Mouse (Mus musculus) frontal cortex, postnatal 10 days (tissue): Measurements from ENCODE around the gene Sema4f.

ENCODE experiments used
- DNase-seq, 2 experiments: peaks; one replicate each; pipeline ENCODE4 v3.0.0; 2022; ENCODE audit warnings: low spot score in 2 of 2, mixed read lengths in 1 of 2

Sema4f gene

DNA sequence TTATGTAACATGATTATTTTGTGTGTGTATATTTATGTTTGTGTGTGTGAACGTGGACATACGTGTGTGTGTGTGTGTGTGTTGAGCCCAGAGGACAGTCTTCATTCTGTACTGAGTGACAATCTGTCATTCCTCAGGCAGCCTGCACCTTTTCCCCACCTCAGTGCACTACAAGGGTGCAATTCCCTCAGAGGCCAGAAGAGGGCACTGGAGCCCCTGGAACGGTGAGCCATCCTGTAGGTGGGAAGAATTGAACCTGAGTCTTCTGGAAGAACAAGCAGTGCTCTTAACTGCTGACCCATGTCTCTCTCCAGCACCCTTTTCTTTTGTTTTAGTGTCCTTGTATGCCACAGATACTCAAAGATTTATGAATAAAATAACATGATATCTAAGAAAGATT lies 23.7 kb downstream of the Sema4f start:
- DNase-seq, result peak in 1 of 2 experiments; percentile 35

DNA sequence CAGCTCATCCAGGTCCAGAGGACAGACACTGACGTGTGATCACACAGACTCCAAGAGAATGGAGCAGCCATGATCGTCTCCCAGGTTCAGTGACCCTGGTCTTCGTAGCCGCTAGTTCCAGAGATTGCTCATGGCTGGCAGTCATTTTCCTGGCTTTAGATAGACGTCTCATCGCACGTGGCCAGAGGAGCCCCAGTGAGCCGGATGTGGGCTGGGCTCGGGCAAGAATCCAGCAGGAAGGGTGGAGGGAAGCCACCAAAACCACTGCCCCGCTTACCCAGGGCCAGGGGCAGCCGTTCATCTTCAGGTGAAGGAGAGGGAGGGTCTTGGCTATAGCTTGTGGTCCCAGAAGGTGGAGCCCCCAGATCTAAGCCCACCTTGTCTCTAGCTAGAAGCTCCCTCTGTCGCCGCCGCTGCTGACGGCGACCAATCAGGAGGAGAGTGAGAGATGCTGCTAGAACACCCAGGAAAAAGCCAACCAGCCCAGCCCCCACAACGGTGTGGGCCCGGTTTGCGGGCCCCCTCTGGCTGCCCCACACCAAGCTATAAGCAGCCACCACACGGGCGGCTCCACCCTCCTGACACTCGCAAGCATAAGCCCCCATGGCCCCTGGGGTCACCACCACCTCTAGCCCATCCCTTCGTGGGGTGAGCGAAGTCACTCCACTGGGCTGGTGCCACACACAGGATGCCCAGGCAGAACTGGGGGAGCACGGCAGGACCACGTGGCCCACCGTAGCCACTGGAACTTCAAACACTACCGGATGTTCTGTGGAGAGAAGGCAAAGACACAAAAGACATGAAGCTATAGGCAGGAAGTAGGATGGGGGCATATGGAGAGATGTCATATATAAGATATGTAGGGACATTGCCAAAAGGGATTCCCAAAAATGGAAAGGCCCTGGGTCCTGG lies 26.0 kb downstream of the Sema4f start:
- no peak for DNase-seq

DNA sequence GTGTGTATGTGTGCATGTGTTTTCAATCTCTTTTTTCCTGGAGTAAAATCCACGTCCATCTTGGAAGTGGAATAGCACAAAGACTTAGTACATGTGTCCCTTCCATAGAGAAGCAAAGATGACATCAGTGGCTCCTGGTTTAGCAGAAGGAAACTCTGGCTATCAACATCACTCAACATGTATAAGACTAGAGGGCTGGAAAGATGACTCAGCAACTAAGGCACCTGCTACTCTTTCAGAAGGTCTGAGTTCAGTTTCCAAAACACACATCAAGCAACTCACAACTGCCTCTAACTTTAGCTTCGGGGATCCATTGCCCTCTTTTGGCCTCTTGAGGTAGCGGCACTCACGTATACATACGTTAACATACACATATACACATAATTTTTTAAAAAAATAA lies 28.3 kb downstream of the Sema4f start:
- DNase-seq, result no peak

DNA sequence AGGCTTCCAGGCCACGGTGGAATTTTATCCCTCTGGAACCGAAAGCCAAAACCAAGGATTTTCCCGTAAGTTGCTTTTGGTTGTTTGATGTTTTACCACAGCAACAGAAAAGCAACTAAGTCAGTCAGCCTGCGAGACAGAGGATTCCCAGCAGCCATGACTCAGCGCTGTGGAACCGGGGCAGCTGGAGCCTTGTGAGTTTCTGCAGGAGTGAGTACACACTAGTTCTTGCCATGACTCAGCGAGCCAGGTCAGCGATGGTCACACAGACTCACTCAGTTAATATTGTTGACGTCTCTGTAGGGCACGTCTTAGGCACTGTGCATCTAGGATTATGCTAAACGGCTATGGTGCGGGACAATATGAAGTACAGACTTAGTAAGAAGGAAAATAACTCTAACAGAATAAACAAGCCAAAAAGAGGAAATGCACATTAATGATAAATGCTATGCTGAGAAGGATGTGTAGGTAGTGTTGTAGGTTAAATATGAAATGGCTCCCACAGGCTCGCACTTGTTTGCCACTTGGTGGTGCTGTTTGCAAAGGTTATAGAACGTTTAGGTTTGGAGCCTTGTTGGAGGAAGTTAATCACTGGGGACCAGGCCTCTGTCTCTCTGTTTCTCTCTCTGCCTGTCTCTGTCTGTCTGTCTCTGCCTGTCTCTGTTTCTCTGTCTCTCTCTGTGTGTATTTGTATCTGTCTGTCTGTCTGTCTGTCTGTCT lies 30.3 kb downstream of the Sema4f start:
- DNase-seq, result peak in 1 of 2 experiments; percentile 14

DNA sequence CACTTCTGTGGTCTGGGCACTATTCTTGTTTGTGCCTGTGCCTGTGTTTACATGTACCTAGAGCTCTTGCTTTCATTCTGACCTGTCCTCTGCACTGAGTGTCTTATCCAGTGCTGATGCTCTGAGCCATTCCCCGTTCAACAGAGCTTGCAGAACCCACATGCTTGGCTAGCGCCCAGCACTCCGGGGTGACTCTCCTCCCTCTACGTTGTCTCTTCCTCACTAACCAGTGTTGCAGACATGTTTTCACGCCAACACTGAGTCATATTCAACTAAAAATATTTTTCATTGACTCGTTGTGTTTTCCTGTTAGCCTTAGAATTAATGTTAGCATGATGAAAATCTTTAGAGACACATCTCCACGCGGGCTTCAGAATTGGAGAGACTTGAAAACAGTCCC lies 31.5 kb downstream of the Sema4f start:
- DNase-seq, result no peak

DNA sequence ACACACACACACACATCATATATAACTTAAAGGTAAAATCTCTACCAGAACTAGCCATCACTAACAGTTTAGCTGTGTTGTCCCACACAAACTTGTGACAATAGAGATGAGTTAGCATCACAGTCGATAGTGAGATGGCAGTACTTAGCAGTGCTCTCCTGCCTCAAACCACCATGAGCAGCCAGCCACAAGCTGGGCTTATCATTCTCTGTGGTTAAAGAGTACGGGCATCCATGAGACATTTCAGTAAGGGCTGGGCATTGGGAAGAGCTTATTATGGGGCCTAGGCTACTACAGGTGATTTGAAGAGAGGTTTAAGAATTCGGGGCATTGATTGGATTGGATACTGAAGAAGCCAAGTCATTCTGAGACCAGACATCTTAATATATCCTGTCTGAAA lies 32.6 kb downstream of the Sema4f start:
- no peak for DNase-seq

DNA sequence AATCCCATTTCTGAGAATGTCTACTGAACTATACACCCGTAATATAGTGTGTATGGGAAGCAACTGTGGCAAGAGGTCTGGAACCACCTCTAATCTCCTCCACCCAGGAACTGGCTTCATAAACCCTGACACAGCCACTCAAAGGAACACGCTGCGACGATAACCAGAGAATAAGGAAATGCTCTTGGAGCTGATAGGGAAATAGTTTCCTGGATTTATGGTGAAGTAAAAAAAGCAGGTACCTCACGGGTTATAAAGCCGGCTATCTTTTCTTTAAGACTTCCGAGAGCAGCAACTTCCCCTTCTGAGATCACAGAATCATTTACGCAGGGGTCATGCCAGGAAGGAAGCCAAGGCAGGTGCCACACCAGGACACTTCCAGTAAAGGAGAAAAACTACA lies 37.0 kb downstream of the Sema4f start:
- DNase-seq, result no peak

DNA sequence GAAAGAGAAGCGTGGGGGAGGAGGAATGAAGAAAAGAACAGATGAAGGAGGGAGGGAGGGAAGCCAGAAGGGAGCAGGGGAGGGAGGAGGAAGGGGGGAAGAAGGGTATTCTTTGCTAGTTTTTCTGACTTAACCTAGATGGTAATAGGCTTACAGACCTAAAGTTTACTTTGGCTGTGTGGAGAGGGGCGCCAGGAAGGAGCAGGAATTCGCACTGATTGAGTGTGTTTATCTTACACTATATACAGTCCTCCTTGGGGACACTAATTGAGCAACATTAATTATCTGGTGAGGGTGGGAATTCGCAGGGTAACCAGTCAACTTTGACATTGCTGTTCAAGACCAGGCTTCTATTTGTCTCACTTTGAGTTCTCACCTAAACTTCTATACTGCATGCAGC lies 40.8 kb downstream of the Sema4f start:
- no peak for DNase-seq

DNA sequence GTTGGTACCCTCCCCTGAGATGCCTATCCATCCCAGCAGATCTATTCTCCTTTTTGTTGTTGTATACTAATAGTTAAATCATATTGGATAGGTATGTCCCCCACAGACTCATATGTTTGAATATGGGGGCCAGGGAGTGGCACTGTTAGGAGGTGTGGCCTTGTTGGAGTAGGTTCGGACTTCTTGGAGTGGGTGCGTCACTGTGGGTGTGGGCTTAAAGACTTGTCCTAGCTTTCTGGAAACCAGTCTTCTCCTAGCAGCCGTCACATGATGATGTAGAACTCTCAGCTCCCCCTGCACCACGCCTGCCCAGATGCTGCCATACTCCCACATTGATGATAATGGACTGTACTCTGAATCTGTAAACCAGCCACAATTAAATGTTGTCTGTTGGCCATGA lies 41.3 kb downstream of the Sema4f start:
- no peak for DNase-seq

DNA sequence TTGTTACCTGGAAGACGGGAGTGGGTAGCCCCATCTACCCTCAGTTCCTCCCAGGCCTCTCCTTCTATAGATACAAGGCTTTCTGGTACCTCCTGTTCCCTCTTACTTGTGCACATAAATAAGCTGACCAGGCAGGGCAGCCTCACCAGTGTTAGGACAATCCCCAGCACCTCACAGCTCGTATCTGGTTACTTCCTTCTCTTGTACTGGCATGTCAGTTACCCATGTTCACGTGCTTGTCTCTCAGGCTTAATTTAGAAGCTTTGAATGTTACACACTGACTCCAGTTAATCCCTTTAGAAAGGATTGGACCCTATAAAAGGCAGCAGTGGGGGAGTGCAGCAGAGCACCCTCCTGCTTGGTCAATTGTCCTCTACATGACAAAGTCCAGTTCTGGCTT lies 42.3 kb downstream of the Sema4f start:
- DNase-seq, result no peak

DNA sequence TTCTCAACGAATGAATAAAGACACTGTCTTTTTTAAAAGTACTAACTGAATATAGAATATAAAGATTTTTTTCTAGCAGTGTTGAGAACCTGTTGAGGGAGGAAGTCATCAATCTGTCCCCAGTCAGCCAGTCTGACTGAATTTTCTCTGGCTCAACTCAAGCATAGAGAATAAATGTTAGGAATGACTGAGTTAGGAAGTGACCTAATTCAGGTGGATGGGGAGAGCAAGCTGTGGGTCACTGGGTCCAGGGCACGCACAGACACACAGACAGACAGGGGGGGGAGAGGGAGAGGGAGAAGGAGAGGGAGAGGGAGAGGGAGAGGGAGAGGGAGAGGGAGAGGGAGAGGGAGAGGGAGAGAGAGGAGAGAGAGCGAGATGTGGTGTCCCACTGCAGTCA lies 46.2 kb downstream of the Sema4f start:
- DNase-seq, result no peak

DNA sequence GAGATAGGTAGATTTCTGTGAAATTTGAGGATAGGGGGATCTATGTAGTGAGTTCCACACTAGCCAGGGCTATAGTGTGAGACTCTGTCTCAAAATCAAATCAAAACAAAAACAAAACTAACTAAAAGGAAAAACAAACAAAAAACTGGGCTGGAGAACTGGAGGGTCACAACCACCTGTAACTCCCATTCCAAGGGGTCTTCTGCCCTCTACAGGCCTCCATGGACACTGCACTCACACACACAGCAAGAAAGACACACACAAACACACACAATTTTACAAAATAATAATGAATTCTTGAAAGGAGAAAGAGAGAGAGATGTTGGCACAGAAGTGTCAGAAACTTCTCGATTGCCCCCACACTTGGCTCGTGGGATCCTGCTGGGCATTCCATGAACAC lies 47.0 kb downstream of the Sema4f start:
- no peak for DNase-seq

DNA sequence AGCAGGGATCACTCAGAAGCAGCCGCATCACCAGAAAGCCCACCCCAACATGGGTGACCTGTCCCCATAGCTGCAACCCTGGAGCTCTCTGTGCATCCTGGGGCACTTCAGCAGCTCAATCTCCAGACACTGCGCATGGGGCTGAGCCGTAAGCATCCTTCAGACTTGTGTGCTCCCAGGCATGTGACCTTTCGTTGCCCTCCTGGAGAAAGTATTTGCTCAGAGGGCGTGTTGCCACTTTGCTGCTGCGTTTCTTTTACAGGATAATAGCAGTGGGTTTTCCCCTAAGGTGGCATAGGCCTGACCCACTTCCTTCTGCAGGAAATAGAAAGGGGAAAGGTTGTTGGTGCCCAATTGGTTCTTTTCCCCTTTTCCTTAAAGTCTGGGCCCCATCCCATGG lies 48.1 kb downstream of the Sema4f start:
- DNase-seq, result no peak

DNA sequence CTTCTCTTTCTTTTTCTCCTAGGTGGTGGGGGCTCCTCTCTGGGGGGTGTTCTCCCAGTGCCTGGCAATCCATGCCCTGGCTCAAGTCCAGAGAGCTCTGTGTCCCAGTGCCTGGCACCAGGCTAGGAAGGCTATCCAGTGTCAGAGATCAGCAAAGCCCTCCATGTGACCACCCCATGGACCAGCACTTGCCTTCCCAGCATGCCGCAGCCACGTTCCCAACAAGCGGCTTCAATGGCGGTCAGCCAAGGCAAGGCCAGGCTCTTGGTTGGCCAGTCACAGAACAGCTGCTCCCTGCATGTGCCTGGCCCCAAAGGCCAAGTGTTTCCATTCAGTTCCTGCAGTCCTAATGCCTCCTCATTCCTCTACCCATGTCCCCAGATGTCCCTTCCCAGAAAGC lies 53.2 kb downstream of the Sema4f start:
- DNase-seq, result no peak

DNA sequence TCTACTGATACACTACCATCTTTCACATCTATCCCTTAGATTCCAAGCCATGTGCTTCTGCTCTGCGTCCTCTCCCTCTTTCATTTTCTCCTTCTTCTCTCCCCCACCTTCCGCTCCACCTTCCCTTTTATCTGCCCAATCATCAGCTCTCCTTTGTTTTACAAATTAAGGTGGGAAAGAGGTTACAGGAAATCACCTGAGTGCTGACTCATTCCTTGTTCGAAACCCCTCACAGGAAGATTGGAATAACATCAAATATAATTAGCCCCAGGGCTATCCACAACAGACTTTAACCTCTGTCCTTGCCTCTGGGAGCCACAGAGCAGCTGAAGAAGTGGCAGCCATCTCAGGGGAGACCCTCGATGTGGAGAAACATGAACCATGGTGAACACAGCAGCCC lies 53.7 kb downstream of the Sema4f start:
- no peak for DNase-seq

DNA sequence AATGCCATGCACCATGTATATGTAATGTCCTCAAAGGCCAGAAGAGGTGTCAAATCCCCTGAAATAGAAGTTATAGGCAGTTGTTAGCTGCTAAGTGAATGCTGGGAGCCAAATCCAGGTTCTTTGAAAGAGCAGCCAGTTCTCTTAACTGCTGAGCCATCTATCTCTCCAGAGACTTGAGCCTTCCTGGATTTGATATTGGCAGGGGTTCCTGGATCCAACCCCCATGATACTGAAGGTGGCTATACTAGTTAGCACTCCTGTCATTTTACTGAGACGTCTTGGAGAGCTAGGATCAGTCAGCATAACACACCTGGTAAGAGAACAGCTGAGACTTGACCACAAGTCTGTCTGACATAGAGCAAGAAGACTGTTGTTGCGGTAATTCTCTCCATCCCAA lies 54.1 kb downstream of the Sema4f start:
- no peak for DNase-seq

DNA sequence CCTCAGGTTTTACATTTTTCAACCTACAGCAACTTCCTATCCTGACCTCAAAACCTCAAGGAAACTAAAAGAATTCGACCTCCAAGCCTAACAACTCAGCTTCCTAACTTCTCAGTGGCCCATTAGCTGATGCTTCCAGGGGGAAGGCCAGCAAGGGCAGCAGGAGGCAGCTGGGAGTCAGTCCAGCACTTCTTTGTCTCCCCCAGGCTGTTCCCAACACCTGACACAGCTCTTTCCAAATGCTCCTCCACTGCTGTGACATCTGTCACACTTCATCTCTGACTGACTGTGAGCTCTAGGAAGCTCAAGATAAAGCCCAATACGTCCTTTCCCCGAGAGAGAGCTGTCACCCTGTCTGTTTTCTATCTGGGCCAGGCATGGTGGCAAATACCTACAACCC lies 55.0 kb downstream of the Sema4f start:
- DNase-seq, result no peak

DNA sequence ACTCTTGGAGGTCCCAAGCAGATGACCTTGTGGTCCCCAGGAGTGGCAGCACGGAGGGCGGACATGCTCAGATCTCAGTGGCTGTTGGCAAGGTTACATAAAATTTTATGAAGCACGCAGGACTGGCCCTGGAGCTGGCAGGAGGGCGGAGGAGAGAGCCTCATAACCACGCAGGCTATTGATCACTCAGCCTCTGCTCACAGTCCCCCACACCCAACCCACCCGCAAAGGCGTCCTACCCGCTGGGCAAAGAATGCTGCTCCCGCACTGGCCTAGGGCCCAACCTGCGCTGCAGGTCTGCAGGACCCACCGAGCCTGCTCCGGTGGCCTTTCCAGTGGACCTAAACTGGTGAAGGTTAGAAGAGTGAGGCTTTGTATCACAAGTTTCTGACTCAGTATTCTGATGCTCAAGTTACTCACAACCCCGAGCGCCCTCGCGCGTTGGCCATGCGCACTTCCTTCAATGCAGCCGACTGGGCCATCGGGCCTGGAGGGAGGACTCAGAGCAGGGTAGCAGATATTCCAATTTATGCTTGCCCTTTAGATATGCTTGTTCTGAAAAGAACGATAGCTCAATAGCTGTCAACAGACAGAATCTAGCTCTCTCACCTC lies 58.0 kb downstream of the Sema4f start:
- peak in 1 of 2 experiments; percentile 37 for DNase-seq

DNA sequence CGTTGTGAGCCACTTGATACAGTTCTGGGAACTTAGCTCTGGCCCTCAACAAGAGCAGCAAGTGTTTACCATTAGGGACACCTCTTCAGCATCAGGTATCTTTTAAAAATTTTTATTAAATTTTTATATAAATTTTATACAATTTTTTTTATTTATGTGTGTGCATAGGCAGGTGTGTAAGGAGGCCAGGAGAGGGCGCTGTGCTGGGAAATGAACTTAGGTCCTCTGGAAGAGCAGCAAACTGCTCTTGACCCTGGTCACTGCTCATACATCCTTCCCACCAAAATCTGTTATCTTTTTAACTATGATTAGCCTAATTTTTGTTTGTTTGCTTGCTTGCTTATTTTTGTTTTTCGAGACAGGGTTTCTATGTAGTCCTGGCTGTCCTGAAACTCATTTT lies 58.8 kb downstream of the Sema4f start:
- no peak for DNase-seq

DNA sequence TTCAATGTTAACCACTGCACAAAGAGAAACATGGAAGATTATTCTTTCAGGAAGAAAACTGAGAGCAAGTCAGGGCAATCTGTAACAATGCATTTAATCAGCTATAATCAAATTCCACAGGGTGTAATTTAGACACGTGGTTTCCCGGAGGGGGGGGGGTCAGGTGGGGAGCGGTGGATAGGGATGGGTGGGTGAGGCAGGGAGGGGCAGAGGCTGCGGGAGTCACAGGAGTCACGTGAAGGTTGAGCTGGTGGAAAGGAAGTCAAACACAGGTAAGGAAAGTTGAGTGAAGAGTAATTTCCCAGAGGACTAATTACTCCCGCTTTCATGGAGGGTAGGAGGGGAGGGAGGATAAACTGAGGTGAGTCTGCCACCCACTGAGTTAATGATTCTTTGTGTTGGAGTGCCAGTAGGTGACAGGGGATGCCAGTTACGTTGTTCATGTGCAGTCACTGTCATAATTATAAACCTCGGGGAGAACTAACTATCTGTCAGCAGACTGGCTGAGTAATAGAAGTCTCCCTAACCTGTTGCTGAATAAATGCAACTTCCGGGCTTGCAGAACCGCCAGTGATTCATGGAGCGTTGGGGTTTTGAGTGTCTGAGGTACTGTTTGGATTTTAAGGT lies 60.0 kb downstream of the Sema4f start:
- no peak for DNase-seq

DNA sequence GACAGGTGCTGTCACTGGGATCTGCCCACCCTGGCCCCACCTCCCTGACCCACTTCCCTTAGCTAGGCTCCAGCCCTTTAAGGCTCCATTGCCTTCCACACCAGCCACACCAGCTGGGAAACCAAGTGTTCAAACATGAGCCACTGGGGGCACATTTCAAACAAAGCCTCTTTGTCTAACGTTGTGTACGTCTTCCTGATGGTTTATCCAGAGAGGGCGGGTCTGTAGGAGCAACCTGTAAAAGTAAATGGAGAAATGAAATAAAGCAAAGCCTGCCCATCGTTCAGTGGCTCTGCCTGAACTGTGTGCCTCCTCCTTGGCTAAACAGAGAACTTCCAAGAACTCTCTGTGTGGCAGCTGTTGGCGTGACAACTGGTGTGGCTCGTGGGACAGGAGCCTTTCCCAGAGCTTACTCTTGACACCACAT lies 64.0 kb downstream of the Sema4f start:
- DNase-seq, result no peak

DNA sequence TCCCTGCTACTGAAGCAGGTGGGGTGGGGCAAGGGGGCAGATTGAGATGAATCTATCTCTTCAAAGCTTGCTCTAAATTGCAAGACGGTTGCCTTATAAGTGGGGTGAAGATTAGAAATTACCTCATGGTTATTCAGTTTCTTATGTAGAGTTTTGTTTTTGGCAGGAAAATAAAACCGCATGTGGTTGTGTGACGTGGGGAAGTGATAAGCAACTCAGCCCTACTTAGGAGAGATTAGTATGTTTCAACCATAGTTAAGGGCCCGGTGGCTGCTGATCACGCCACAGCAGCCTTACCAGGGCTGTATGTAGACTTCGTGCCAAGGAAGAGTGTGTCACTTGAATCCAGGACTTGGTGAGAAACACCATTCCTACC lies 67.2 kb downstream of the Sema4f start:
- DNase-seq, result no peak
